Comparison of ENCODE assay signal across 9 mouse cellular contexts in genomic region chr2:164497691-164498268, GRCm38 (mm10). TPM values are rescaled to one million over a fixed set of nuclear protein-coding genes. Genes with fewer than 3 reads are reported as not detected.
DNase-seq lines count a peak whose midpoint lies in the region; ATAC-seq lines count a peak whose summit lies in the region.
"Had no signal": no experiment of that assay in that cellular context is flagged by ENCODE, and none has a peak within 500 bp of the region (broad histone marks: within the 10 kb centered on the region; RNA-seq: fewer than 3 reads in every experiment).

No protein-coding gene starts in this region.

- peak overlapping the region; percentile 90 for H3K4me3 ChIP-seq in limb, embryonic 13.5 days
- peak overlapping the region; percentile 85 for H3K4me3 ChIP-seq in stomach, embryonic 15.5 days (replicated peaks)

- peak; percentile 55 for DNase-seq in cerebellum, adult 9-11 months
- no peak for DNase-seq in cerebellum, adult 9-10 months
- DNase-seq in thymus, postnatal 0 days (ENCODE audit: low spot score), result peak; percentile 28
- DNase-seq in thymus, postnatal 4 days, result no peak
- DNase-seq in gastrocnemius, postnatal 4 days (ENCODE audit: low spot score in 2 of 2), result no peak
- no peak for DNase-seq in embryo, embryonic 9.5 days (ENCODE audit: extremely low spot score)

- no peaks in the 10 kb centered on the region for H3K27me3 ChIP-seq in limb, embryonic 13.5 days
- no peaks in the 10 kb centered on the region for H3K27me3 ChIP-seq in stomach, embryonic 15.5 days (replicated peaks)

- peaks cover 34% of the 10 kb centered on the region for H3K36me3 ChIP-seq in limb, embryonic 13.5 days
- peaks cover 16% of the 10 kb centered on the region for H3K36me3 ChIP-seq in stomach, embryonic 15.5 days

- H3K4me1 ChIP-seq in limb, embryonic 13.5 days, result peaks cover 12% of the 10 kb centered on the region
- peaks cover 8% of the 10 kb centered on the region; the same call in 1 of the 2 replicates for H3K4me1 ChIP-seq in stomach, embryonic 15.5 days

- no peak overlapping the region for H3K27ac ChIP-seq in limb, embryonic 13.5 days
- H3K27ac ChIP-seq in stomach, embryonic 15.5 days, result 0 out of 2 replicates have a peak overlapping the region, but pooled peaks have one; percentile 12

- peak overlapping the region; percentile 79 for H3K9ac ChIP-seq in limb, embryonic 13.5 days
- peak overlapping the region; percentile 29; the same call in 1 of the 2 replicates for H3K9ac ChIP-seq in stomach, embryonic 15.5 days

- peak; percentile 25; the same call in 1 of the 2 replicates for ATAC-seq in limb, embryonic 13.5 days (ENCODE audit: low FRiP score, low read depth)
- ATAC-seq in stomach, embryonic 15.5 days (ENCODE audit: insufficient read depth, low FRiP score, low read depth), result peak; percentile 37; the same call in 1 of the 2 replicates

- H3K9me3 ChIP-seq in limb, embryonic 13.5 days, result no peaks in the 10 kb centered on the region
- H3K9me3 ChIP-seq in stomach, embryonic 15.5 days, result no peaks in the 10 kb centered on the region

- H3K4me2 ChIP-seq in limb, embryonic 13.5 days (replicated peaks), result peak overlapping the region; percentile 98
- peak overlapping the region; percentile 93 for H3K4me2 ChIP-seq in stomach, embryonic 15.5 days

- WGBS in limb, embryonic 13.5 days, result 4% methylated on average over 21 of the region's 21 CpGs
- 6% methylated on average over 21 of the region's 21 CpGs for WGBS in stomach, embryonic 15.5 days

RNA-seq across cellular contexts. Expression of gene Pigt, which starts 0.5 kb away (rescaled TPM):
- 47.2 and 51.1 TPM in 2 replicates for polyA plus RNA-seq in thymus, postnatal 0 days (2015; fragmentation: Nextera tagmentation; extraction: Ambion mirVana)
- polyA plus RNA-seq in limb, embryonic 13.5 days (2015; fragmentation: Nextera tagmentation; extraction: Ambion mirVana), result 45.9 and 46.8 TPM in 2 replicates
- polyA plus RNA-seq in stomach, embryonic 15.5 days (2015; fragmentation: Nextera tagmentation; extraction: Ambion mirVana), result 67.0 and 67.5 TPM in 2 replicates
- 10 to 100 TPM; 66.5 to 66.8 TPM for total RNA-seq in gastrocnemius, postnatal 4 days (2021)

RNA-seq across cellular contexts. Expression of gene Dbndd2, which starts 11.9 kb away (rescaled TPM):
- 12.6 and 15.3 TPM in 2 replicates for polyA plus RNA-seq in thymus, postnatal 0 days (2015; fragmentation: Nextera tagmentation; extraction: Ambion mirVana)
- polyA plus RNA-seq in limb, embryonic 13.5 days (2015; fragmentation: Nextera tagmentation; extraction: Ambion mirVana), result 1.4 and 2.3 TPM in 2 replicates
- 6.5 and 10.4 TPM in 2 replicates for polyA plus RNA-seq in stomach, embryonic 15.5 days (2015; fragmentation: Nextera tagmentation; extraction: Ambion mirVana)
- total RNA-seq in gastrocnemius, postnatal 4 days (2021), result 10 to 100 TPM; 13.5 to 15.7 TPM

RNA-seq across cellular contexts. Expression of gene Trp53tg5, which starts 24.3 kb away (rescaled TPM):
- not detected in 2 replicates for polyA plus RNA-seq in thymus, postnatal 0 days (2015; fragmentation: Nextera tagmentation; extraction: Ambion mirVana)
- not detected in 2 replicates for polyA plus RNA-seq in limb, embryonic 13.5 days (2015; fragmentation: Nextera tagmentation; extraction: Ambion mirVana)
- polyA plus RNA-seq in stomach, embryonic 15.5 days (2015; fragmentation: Nextera tagmentation; extraction: Ambion mirVana), result 0.14 TPM in 1 of 2 replicates, not detected in the other
- total RNA-seq in gastrocnemius, postnatal 4 days (2021), result not detected
- polyA plus RNA-seq: large intestine, adult 2 months had no signal

RNA-seq across cellular contexts. Expression of gene Gm20458, which starts 37.0 kb away (rescaled TPM):
- 19.4 and 21.5 TPM in 2 replicates for polyA plus RNA-seq in thymus, postnatal 0 days (2015; fragmentation: Nextera tagmentation; extraction: Ambion mirVana)
- polyA plus RNA-seq in limb, embryonic 13.5 days (2015; fragmentation: Nextera tagmentation; extraction: Ambion mirVana), result 5.5 and 7.4 TPM in 2 replicates
- 17.9 and 18.1 TPM in 2 replicates for polyA plus RNA-seq in stomach, embryonic 15.5 days (2015; fragmentation: Nextera tagmentation; extraction: Ambion mirVana)
- 1 to 10 TPM in 1 of 2 experiments, under 1 TPM in 1; 0.96 to 1.9 TPM for total RNA-seq in gastrocnemius, postnatal 4 days (2021)

RNA-seq across cellular contexts. Expression of gene Sys1, which starts 41.0 kb away (rescaled TPM):
- polyA plus RNA-seq in thymus, postnatal 0 days (2015; fragmentation: Nextera tagmentation; extraction: Ambion mirVana), result 77.2 and 83.7 TPM in 2 replicates
- 65.2 and 66.6 TPM in 2 replicates for polyA plus RNA-seq in limb, embryonic 13.5 days (2015; fragmentation: Nextera tagmentation; extraction: Ambion mirVana)
- 60.6 and 61.8 TPM in 2 replicates for polyA plus RNA-seq in stomach, embryonic 15.5 days (2015; fragmentation: Nextera tagmentation; extraction: Ambion mirVana)
- 10 to 100 TPM; 20.8 to 22.2 TPM for total RNA-seq in gastrocnemius, postnatal 4 days (2021)

Comparison
In these comparisons a context has a peak if more than half of its experiments do, and no peak if none do; other contexts are left out.
1. DNase-seq: peak in cerebellum, adult 9-11 months (single experiment) and thymus, postnatal 0 days (single experiment); none in cerebellum, adult 9-10 months (single experiment), thymus, postnatal 4 days (single experiment), gastrocnemius, postnatal 4 days (0 of 2) and embryo, embryonic 9.5 days (single experiment).